Comparison of ENCODE assay signal across 8 mouse cellular contexts in genomic region chr10:79807826-79808225, GRCm38 (mm10). TPM values are rescaled to one million over a fixed set of nuclear protein-coding genes. Genes with fewer than 3 reads are reported as not detected.
DNase-seq lines count a peak whose midpoint lies in the region; ATAC-seq lines count a peak whose summit lies in the region.

No protein-coding gene starts in this region.

- 53% methylated on average over 11 of the region's 11 CpGs for WGBS in limb, embryonic 13.5 days

- intact Hi-C loops in heart, postnatal 25 days (cut with DNase I): loop anchor here (1.0 kb wide), 1 partner anchor 14 kb away; no protein-coding TSS in a partner anchor

- 0 out of 2 replicates have a peak overlapping the region, but pooled peaks have one; percentile 0 for H3K9ac ChIP-seq in limb, embryonic 13.5 days

- H3K27me3 ChIP-seq in limb, embryonic 13.5 days: no peaks in the 10 kb centered on the region

- H3K9me3 ChIP-seq in limb, embryonic 13.5 days: no peaks in the 10 kb centered on the region

- H3K4me1 ChIP-seq in limb, embryonic 13.5 days: peaks cover 40% of the 10 kb centered on the region

- peak; percentile 21; the same call in 1 of the 2 replicates for ATAC-seq in cerebellum, adult (ENCODE audit: insufficient number of reproducible peaks, low FRiP score, low TSS enrichment)
- ATAC-seq in limb, embryonic 13.5 days (ENCODE audit: low FRiP score, low read depth): no peak

- no peak overlapping the region for H3K4me3 ChIP-seq in limb, embryonic 13.5 days

- no peak overlapping the region for H3K4me2 ChIP-seq in limb, embryonic 13.5 days (replicated peaks)

- peak overlapping the region; percentile 44; the same call in 1 of the 2 replicates for H3K27ac ChIP-seq in limb, embryonic 13.5 days

- DNase-seq in cerebellum, adult 11 months: no peak
- peak; percentile 84 to 85 for DNase-seq in cerebellum, postnatal 10 days
- DNase-seq in heart, postnatal 25 days (ENCODE audit: low spot score): peak; percentile 64
- DNase-seq in Muller cell, postnatal 12 days (ENCODE audit: inconsistent ontology term): no peak
- DNase-seq in urinary bladder, postnatal 14 days (ENCODE audit: low spot score): no peak
- no peak for DNase-seq in urinary bladder, adult 2 months (ENCODE audit: low spot score)

- peaks cover 58% of the 10 kb centered on the region for H3K36me3 ChIP-seq in limb, embryonic 13.5 days

RNA-seq across cellular contexts. Expression of gene Misp, which starts 13.0 kb away (rescaled TPM):
- under 1 TPM; 0.59 to 0.70 TPM for total RNA-seq in heart, postnatal 25 days (2021)
- 0.90 and 1.4 TPM in 2 replicates for polyA plus RNA-seq in limb, embryonic 13.5 days (2015; fragmentation: Nextera tagmentation; extraction: Ambion mirVana)
- polyA plus RNA-seq in urinary bladder, adult 2 months (2012; rRNA removed): 0.66 and 0.92 TPM in 2 replicates

RNA-seq across cellular contexts. Expression of gene Palm, which starts 14.5 kb away (rescaled TPM):
- 10 to 100 TPM; 70.3 to 77.3 TPM for total RNA-seq in heart, postnatal 25 days (2021)
- 101 TPM in 2 replicates for polyA plus RNA-seq in limb, embryonic 13.5 days (2015; fragmentation: Nextera tagmentation; extraction: Ambion mirVana)
- polyA plus RNA-seq in urinary bladder, adult 2 months (2012; rRNA removed): 52.6 and 77.5 TPM in 2 replicates

RNA-seq across cellular contexts. Expression of gene Prss57, which starts 17.1 kb away (rescaled TPM):
- total RNA-seq in heart, postnatal 25 days (2021): not detected
- polyA plus RNA-seq in limb, embryonic 13.5 days (2015; fragmentation: Nextera tagmentation; extraction: Ambion mirVana): 0.11 TPM in 1 of 2 replicates, not detected in the other
- polyA plus RNA-seq in urinary bladder, adult 2 months (2012; rRNA removed): 0.47 and 0.49 TPM in 2 replicates

RNA-seq across cellular contexts. Expression of gene Fstl3, which starts 30.8 kb away (rescaled TPM):
- 1 to 10 TPM; 2.9 to 4.2 TPM for total RNA-seq in heart, postnatal 25 days (2021)
- polyA plus RNA-seq in limb, embryonic 13.5 days (2015; fragmentation: Nextera tagmentation; extraction: Ambion mirVana): 7.0 and 7.8 TPM in 2 replicates
- 41.4 and 44.3 TPM in 2 replicates for polyA plus RNA-seq in urinary bladder, adult 2 months (2012; rRNA removed)

RNA-seq across cellular contexts. Expression of gene Rnf126, which starts 41.1 kb away (rescaled TPM):
- total RNA-seq in heart, postnatal 25 days (2021): 10 to 100 TPM; 21.2 to 22.8 TPM
- 93.0 and 95.4 TPM in 2 replicates for polyA plus RNA-seq in limb, embryonic 13.5 days (2015; fragmentation: Nextera tagmentation; extraction: Ambion mirVana)
- 54.5 and 59.4 TPM in 2 replicates for polyA plus RNA-seq in urinary bladder, adult 2 months (2012; rRNA removed)

Comparison
In these comparisons a context has a peak if more than half of its experiments do, and no peak if none do; other contexts are left out.
1. DNase-seq: peak in cerebellum, postnatal 10 days (2 of 2) and heart, postnatal 25 days (single experiment); none in cerebellum, adult 11 months (single experiment), Muller cell, postnatal 12 days (single experiment), urinary bladder, postnatal 14 days (single experiment) and urinary bladder, adult 2 months (single experiment).